Mouse (Mus musculus): ENCODE measurements at regions not wholly inside any gene's neighbourhood (a gene's known extent, or its start where the extent isn't known, plus 50 kb on each side); places are given as distances from the start of the nearest gene placed in this dataset.

- Histone ChIP-seq H3K4me1 (peaks cover 43% of the 10 kb centered on the region), H3K27me3 (no peaks in the 10 kb centered on the region)
- WGBS = 69% methylated on average over 6 of the region's 6 CpGs
Measured at GRCm38 (mm10) chr1:75843326-75843725, 297.3 kb downstream of the Slc4a3 start.

GRCm38 (mm10) chr1:75844123-75844522 lies 298.1 kb downstream of the Slc4a3 start:
- WGBS = 40% methylated on average over 10 of the region's 10 CpGs
- Histone ChIP-seq H3K9me3 (no peaks in the 10 kb centered on the region), H3K27me3 (no peaks in the 10 kb centered on the region), H3K4me1 (peaks cover 43% of the 10 kb centered on the region), H3K4me3 (no peak overlapping the region), H3K4me2 (no peak overlapping the region), H3K36me3 (no peaks in the 10 kb centered on the region), H3K27ac (0 out of 2 replicates have a peak overlapping the region, but pooled peaks have one; percentile 64), H3K9ac (no peak overlapping the region)
- no peak for ATAC-seq (ENCODE audit: insufficient number of reproducible peaks, low FRiP score, low TSS enrichment, low read depth)

More at GRCm38 (mm10) chr1:75843326-75843725, 297.3 kb downstream of the Slc4a3 start:
- Histone ChIP-seq H3K27ac (no peak overlapping the region), H3K9ac (no peak overlapping the region), H3K9me3 (no peaks in the 10 kb centered on the region), H3K4me2 (no peak overlapping the region), H3K4me3 (no peak overlapping the region), H3K36me3 (no peaks in the 10 kb centered on the region)
- no peak for ATAC-seq (ENCODE audit: insufficient number of reproducible peaks, low FRiP score, low TSS enrichment, low read depth)

- no peak overlapping the region for H3K4me3 ChIP-seq
- no peak overlapping the region for H3K9ac ChIP-seq
- 36% methylated on average over 4 of the region's 4 CpGs for WGBS
- no peak for ATAC-seq (ENCODE audit: insufficient number of reproducible peaks, low FRiP score, low TSS enrichment, low read depth)
- no peaks in the 10 kb centered on the region for H3K36me3 ChIP-seq
- no peaks in the 10 kb centered on the region for H3K9me3 ChIP-seq
- H3K4me2 ChIP-seq = no peak overlapping the region
- H3K4me1 ChIP-seq = peaks cover 42% of the 10 kb centered on the region
- no peaks in the 10 kb centered on the region for H3K27me3 ChIP-seq
- H3K27ac ChIP-seq = peak overlapping the region; percentile 64; the same call in 1 of the 2 replicates
Measured at GRCm38 (mm10) chr1:75844529-75844928, 298.5 kb downstream of the Slc4a3 start.

- Histone ChIP-seq H3K4me3 (no peak overlapping the region), H3K4me1 (peaks cover 38% of the 10 kb centered on the region), H3K4me2 (no peak overlapping the region), H3K9me3 (no peaks in the 10 kb centered on the region), H3K27ac (peak overlapping the region; percentile 64), H3K36me3 (no peaks in the 10 kb centered on the region), H3K27me3 (no peaks in the 10 kb centered on the region), H3K9ac (no peak overlapping the region)
- WGBS = 30% methylated on average over 7 of the region's 7 CpGs
- ATAC-seq (ENCODE audit: insufficient number of reproducible peaks, low FRiP score, low TSS enrichment, low read depth) = 0 out of 2 replicates have a peak, but pooled peaks have one; percentile 25
Measured at GRCm38 (mm10) chr1:75844981-75845380, 298.9 kb downstream of the Slc4a3 start.

- Histone ChIP-seq H3K36me3 (no peaks in the 10 kb centered on the region), H3K4me1 (peaks cover 33% of the 10 kb centered on the region), H3K4me3 (no peak overlapping the region), H3K27ac (no peak overlapping the region), H3K4me2 (no peak overlapping the region), H3K9me3 (no peaks in the 10 kb centered on the region), H3K9ac (no peak overlapping the region), H3K27me3 (no peaks in the 10 kb centered on the region)
- no peak for ATAC-seq (ENCODE audit: insufficient number of reproducible peaks, low FRiP score, low TSS enrichment, low read depth)
- 68% methylated on average over 4 of the region's 4 CpGs for WGBS
Measured at GRCm38 (mm10) chr1:75845771-75846535, 299.9 kb downstream of the Slc4a3 start.

GRCm38 (mm10) chr1:75847681-75848080 lies 301.6 kb downstream of the Slc4a3 start:
- WGBS = 71% methylated on average over 3 of the region's 3 CpGs
- H3K27ac ChIP-seq = no peak overlapping the region
- no peak for ATAC-seq (ENCODE audit: insufficient number of reproducible peaks, low FRiP score, low TSS enrichment, low read depth)
- H3K36me3 ChIP-seq = no peaks in the 10 kb centered on the region
- no peaks in the 10 kb centered on the region for H3K27me3 ChIP-seq
- H3K9ac ChIP-seq = no peak overlapping the region
- H3K9me3 ChIP-seq = no peaks in the 10 kb centered on the region
- no peak overlapping the region for H3K4me2 ChIP-seq
- no peak overlapping the region for H3K4me3 ChIP-seq
- peaks cover 24% of the 10 kb centered on the region for H3K4me1 ChIP-seq

- Histone ChIP-seq H3K27ac (no peak overlapping the region), H3K9ac (no peak overlapping the region), H3K4me1 (peaks cover 21% of the 10 kb centered on the region), H3K36me3 (no peaks in the 10 kb centered on the region), H3K27me3 (no peaks in the 10 kb centered on the region), H3K4me3 (no peak overlapping the region), H3K9me3 (no peaks in the 10 kb centered on the region), H3K4me2 (no peak overlapping the region)
- WGBS = 75% methylated on average over 4 of the region's 4 CpGs
- ATAC-seq (ENCODE audit: insufficient number of reproducible peaks, low FRiP score, low TSS enrichment, low read depth) = no peak
Measured at GRCm38 (mm10) chr1:75848436-75848835, 302.4 kb downstream of the Slc4a3 start.

- no peak overlapping the region for H3K4me2 ChIP-seq
- no peak overlapping the region for H3K27ac ChIP-seq
- H3K4me1 ChIP-seq = peaks cover 5% of the 10 kb centered on the region
- no peaks in the 10 kb centered on the region for H3K9me3 ChIP-seq
- H3K4me3 ChIP-seq = no peak overlapping the region
- 94% methylated on average over 4 of the region's 4 CpGs for WGBS
- H3K27me3 ChIP-seq = no peaks in the 10 kb centered on the region
- H3K9ac ChIP-seq = no peak overlapping the region
- H3K36me3 ChIP-seq = no peaks in the 10 kb centered on the region
- no peak for ATAC-seq (ENCODE audit: insufficient number of reproducible peaks, low FRiP score, low TSS enrichment, low read depth)
Measured at GRCm38 (mm10) chr1:75850131-75850530, 304.1 kb downstream of the Slc4a3 start.

GRCm38 (mm10) chr1:75858551-75859255 lies 312.6 kb downstream of the Slc4a3 start:
- Histone ChIP-seq H3K9ac (no peak overlapping the region), H3K27ac (no peak overlapping the region), H3K4me2 (no peak overlapping the region), H3K36me3 (no peaks in the 10 kb centered on the region), H3K4me3 (no peak overlapping the region), H3K4me1 (no peaks in the 10 kb centered on the region), H3K27me3 (no peaks in the 10 kb centered on the region), H3K9me3 (no peaks in the 10 kb centered on the region)
- 78% methylated on average over 7 of the region's 7 CpGs for WGBS
- ATAC-seq (ENCODE audit: insufficient number of reproducible peaks, low FRiP score, low TSS enrichment, low read depth) = no peak

GRCm38 (mm10) chr1:75862757-75863156 lies 316.7 kb downstream of the Slc4a3 start:
- 80% methylated on average over 4 of the region's 4 CpGs for WGBS
- Histone ChIP-seq H3K27me3 (no peaks in the 10 kb centered on the region), H3K4me3 (no peak overlapping the region), H3K9me3 (no peaks in the 10 kb centered on the region), H3K4me1 (no peaks in the 10 kb centered on the region), H3K4me2 (no peak overlapping the region), H3K27ac (no peak overlapping the region), H3K9ac (no peak overlapping the region), H3K36me3 (no peaks in the 10 kb centered on the region)
- ATAC-seq (ENCODE audit: insufficient number of reproducible peaks, low FRiP score, low TSS enrichment, low read depth) = no peak

- 49% methylated on average over 6 of the region's 6 CpGs for WGBS
- no peak for ATAC-seq (ENCODE audit: insufficient number of reproducible peaks, low FRiP score, low TSS enrichment, low read depth)
- no peaks in the 10 kb centered on the region for H3K9me3 ChIP-seq
Measured at GRCm38 (mm10) chr1:75866556-75866955, 320.5 kb downstream of the Slc4a3 start.

GRCm38 (mm10) chr1:75869414-75869813 lies 323.3 kb downstream of the Slc4a3 start:
- H3K9ac ChIP-seq = no peak overlapping the region
- no peaks in the 10 kb centered on the region for H3K36me3 ChIP-seq
- no peak overlapping the region for H3K27ac ChIP-seq
- no peak for ATAC-seq (ENCODE audit: insufficient number of reproducible peaks, low FRiP score, low TSS enrichment, low read depth)
- H3K4me2 ChIP-seq = no peak overlapping the region
- no peaks in the 10 kb centered on the region for H3K27me3 ChIP-seq
- 28% methylated on average over 2 of the region's 2 CpGs for WGBS
- 0 out of 2 replicates have a peak, but pooled peaks cover 2% of the 10 kb centered on the region for H3K4me1 ChIP-seq
- H3K4me3 ChIP-seq = no peak overlapping the region
- no peaks in the 10 kb centered on the region for H3K9me3 ChIP-seq

More at GRCm38 (mm10) chr1:75866556-75866955, 320.5 kb downstream of the Slc4a3 start:
- H3K36me3 ChIP-seq = no peaks in the 10 kb centered on the region
- no peak overlapping the region for H3K9ac ChIP-seq
- no peaks in the 10 kb centered on the region for H3K27me3 ChIP-seq
- no peak overlapping the region for H3K27ac ChIP-seq
- H3K4me2 ChIP-seq = no peak overlapping the region
- 0 out of 2 replicates have a peak, but pooled peaks cover 2% of the 10 kb centered on the region for H3K4me1 ChIP-seq
- H3K4me3 ChIP-seq = no peak overlapping the region

Measured in limb, embryonic 15.5 days (tissue).